In the genomic region with DNA sequence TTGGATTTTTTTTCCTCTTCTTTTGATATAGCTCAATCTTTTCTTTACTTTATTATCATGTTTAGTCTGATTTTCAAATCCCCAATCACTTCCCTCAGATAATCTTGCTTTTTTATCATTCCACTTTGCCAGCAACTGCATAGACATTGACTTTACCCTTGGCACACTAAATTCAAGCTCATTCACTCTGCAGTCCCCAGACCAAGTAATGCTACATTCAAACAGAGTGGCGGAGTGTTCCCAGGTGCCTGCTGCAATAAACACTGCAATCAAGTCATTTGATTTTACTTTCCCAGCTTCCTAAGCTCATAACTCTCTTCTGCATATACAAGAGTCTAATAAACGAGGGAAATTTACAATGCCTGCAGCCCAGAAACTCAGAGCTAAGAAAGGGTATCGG, we compare ENCODE assay signal across 24 mouse cellular contexts.
"Had no signal": no experiment of that assay in that cellular context is flagged by ENCODE, and none has a peak within 500 bp of the region (broad histone marks: within the 10 kb centered on the region; RNA-seq: fewer than 3 reads in every experiment).

No protein-coding gene starts in this region.

- H3K9ac ChIP-seq: heart, embryonic 13.5 days; heart, embryonic 15.5 days; hindbrain, embryonic 14.5 days; limb, embryonic 12.5 days; liver, embryonic 13.5 days had no signal

- H3K36me3 ChIP-seq: heart, embryonic 13.5 days; heart, embryonic 15.5 days; limb, embryonic 10.5 days; limb, embryonic 12.5 days; liver, embryonic 13.5 days had no signal

- H3K4me3 ChIP-seq: heart, adult 2 months; heart, embryonic 13.5 days; heart, embryonic 15.5 days; layer of hippocampus, adult 2 months; left cerebral cortex, adult 2 months; limb, embryonic 10.5 days; limb, embryonic 12.5 days; liver, embryonic 13.5 days had no signal

- DNase-seq: gastrocnemius, postnatal 14 days; gastrocnemius, postnatal 36 days; heart, adult 11 months; heart, adult 2 months; heart, postnatal 14 days; heart, postnatal 36 days; kidney, adult 11 months; kidney, adult 2 months; kidney, postnatal 10 days; kidney, postnatal 25 days; kidney, postnatal 4 days; liver; liver, embryonic 13.5 days had no signal

- H3K4me2 ChIP-seq: heart, embryonic 11.5 days; heart, embryonic 13.5 days; heart, embryonic 15.5 days; hindbrain, embryonic 14.5 days; limb, embryonic 12.5 days; liver, embryonic 11.5 days; liver, embryonic 13.5 days had no signal

- ATAC-seq: hindbrain, embryonic 16.5 days; intestine, embryonic 16.5 days had no signal

- H3K4me1 ChIP-seq: heart, embryonic 13.5 days; heart, embryonic 15.5 days; limb, embryonic 10.5 days; liver, embryonic 13.5 days had no signal

- H3K9me3 ChIP-seq: heart, embryonic 15.5 days; limb, embryonic 10.5 days; limb, embryonic 12.5 days had no signal

- H3K27ac ChIP-seq: heart, adult 2 months; heart, embryonic 13.5 days; heart, embryonic 15.5 days; hindbrain, embryonic 14.5 days; layer of hippocampus, adult 2 months; left cerebral cortex, adult 2 months; limb, embryonic 10.5 days; limb, embryonic 12.5 days; liver, embryonic 13.5 days had no signal

- H3K27me3 ChIP-seq: heart, embryonic 13.5 days; heart, embryonic 15.5 days; liver, embryonic 13.5 days had no signal
